Mouse (Mus musculus) adrenal gland, postnatal 25 days (tissue): ENCODE data around the gene Cnn2. TPM values are rescaled to one million over a fixed set of nuclear protein-coding genes. Genes with fewer than 3 reads are reported as not detected.
"Not testable (repeated sequence)": the region's sequence is repeated elsewhere in the genome, so short reads cannot be mapped to it uniquely, and the experiment has no call there.

ENCODE experiments used
- DNase-seq: peaks from one replicate; pipeline ENCODE4 v3.0.0; 2021; ENCODE audit warnings: mixed read lengths
- long read RNA-seq: library from polyadenylated mRNA; stranded (forward); transcript quantifications from one replicate; pipeline ENCODE4 v2.0.0, GENCODE M21; 2021
- total RNA-seq: library from RNA; stranded (reverse); gene quantifications from 2 replicates; pipeline ENCODE4 v1.2.3, GENCODE M21; 2021

Cnn2 gene
- 28.3 and 29.8 TPM in 2 replicates for total RNA-seq
- long read RNA-seq, transcript Cnn2-201 (7 exons, 2,460 nt) = major isoform, 47 of 54 reads
- long read RNA-seq, partial matches to known transcripts = 4 of 54 reads
- long read RNA-seq, other reads (novel, unspliced or antisense) = 3 of 54 reads

- peak; percentile 66 for DNase-seq
These were observed at the start of gene Cnn2 for GRCm38 (mm10) chr10:79988506-79989271. TSS of gene Cnn2 (plus strand) at chr10:79988584.

GRCm38 (mm10) chr10:79940749-79941148, 47.6 kb upstream of the Cnn2 start:
- no peak for DNase-seq

- no peak for DNase-seq
These were observed 45.4 kb upstream of the Cnn2 start for GRCm38 (mm10) chr10:79942988-79943387.

GRCm38 (mm10) chr10:79943471-79943901, 44.9 kb upstream of the Cnn2 start:
- no peak for DNase-seq

GRCm38 (mm10) chr10:79945507-79946234, 42.7 kb upstream of the Cnn2 start:
- DNase-seq = no peak

- no peak for DNase-seq
These were observed 41.5 kb upstream of the Cnn2 start for GRCm38 (mm10) chr10:79946752-79947322.

- no peak for DNase-seq
These were observed 40.9 kb upstream of the Cnn2 start for GRCm38 (mm10) chr10:79947502-79947901.

- DNase-seq = no peak
These were observed 38.5 kb upstream of the Cnn2 start for GRCm38 (mm10) chr10:79949873-79950272.

GRCm38 (mm10) chr10:79950661-79951060, 37.7 kb upstream of the Cnn2 start:
- no peak for DNase-seq

- DNase-seq = peak; percentile 45
These were observed 34.4 kb upstream of the Cnn2 start for GRCm38 (mm10) chr10:79953946-79954345.

- DNase-seq = no peak
These were observed 32.7 kb upstream of the Cnn2 start for GRCm38 (mm10) chr10:79955691-79956090.

- DNase-seq = no peak
These were observed 31.7 kb upstream of the Cnn2 start for GRCm38 (mm10) chr10:79956643-79957154.

- peak; percentile 86 for DNase-seq
These were observed 30.1 kb upstream of the Cnn2 start for GRCm38 (mm10) chr10:79958140-79958816.

- not testable (repeated sequence) for DNase-seq
These were observed 29.0 kb upstream of the Cnn2 start for GRCm38 (mm10) chr10:79959412-79959811.

GRCm38 (mm10) chr10:79959847-79960601, 28.4 kb upstream of the Cnn2 start, which contains the start of gene Wdr18:
TSS of gene Wdr18 (plus strand) at chr10:79960152.
- DNase-seq = peak; percentile 99

- DNase-seq = no peak
These were observed 27.6 kb upstream of the Cnn2 start for GRCm38 (mm10) chr10:79960671-79961294.

- no peak for DNase-seq
These were observed 23.7 kb upstream of the Cnn2 start for GRCm38 (mm10) chr10:79964727-79965126.

- DNase-seq = no peak
These were observed 23.1 kb upstream of the Cnn2 start for GRCm38 (mm10) chr10:79965325-79965724.

GRCm38 (mm10) chr10:79966886-79967400, 21.4 kb upstream of the Cnn2 start:
- no peak for DNase-seq

GRCm38 (mm10) chr10:79968181-79968580, 20.2 kb upstream of the Cnn2 start:
- no peak for DNase-seq
